Mouse (Mus musculus): ENCODE measurements around the gene Sp8. TPM values are rescaled to one million over a fixed set of nuclear protein-coding genes. Genes with fewer than 3 reads are reported as not detected.

Gene Sp8
- polyA plus RNA-seq, 1 experiment: 0.31 TPM

DNA sequence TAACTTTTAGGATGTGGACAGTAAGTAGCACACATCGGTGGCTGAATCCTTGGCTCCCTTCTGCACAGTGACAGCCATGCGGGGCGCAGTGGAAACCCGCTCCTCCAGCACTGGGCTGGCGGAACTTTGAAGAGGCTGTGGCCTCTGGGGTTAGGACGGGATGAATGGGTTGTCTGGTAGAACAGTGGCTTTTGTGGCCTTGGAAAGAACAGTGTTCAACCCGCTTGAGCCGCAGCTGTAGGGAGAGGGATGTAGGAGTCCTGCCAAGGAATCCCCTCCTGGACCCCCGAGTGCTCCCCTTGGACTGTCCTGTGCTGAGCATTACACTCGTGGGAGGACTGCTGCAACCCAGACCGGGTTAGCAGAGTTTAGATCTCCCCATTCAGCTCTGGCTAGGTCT is 3.9 kb downstream of the Sp8 start:
- H3K4me3 ChIP-seq (ENCODE audit: low read depth, low read length): peak overlapping the region; percentile 57
- no peaks in the 10 kb centered on the region for H3K9me3 ChIP-seq (replicated peaks; ENCODE audit: control insufficient read depth, insufficient read depth, low read length, poor library complexity, severe bottlenecking)
- TF ChIP-seq EP300 (IDR thresholded peaks at IDR 0.05; ENCODE audit: insufficient read depth, low read depth, low read length): no peak
- no peak for TF ChIP-seq POLR2A (IDR thresholded peaks at IDR 0.05; ENCODE audit: insufficient read depth, low read length)
- no peak for TF ChIP-seq CTCF (IDR thresholded peaks at IDR 0.05; ENCODE audit: low read depth, low read length)
- peaks cover 29% of the 10 kb centered on the region for H3K27me3 ChIP-seq (ENCODE audit: control insufficient read depth, insufficient read depth, low read length, poor library complexity, severe bottlenecking)
- no peak overlapping the region for H3K27ac ChIP-seq (ENCODE audit: insufficient read depth, low read length)
- no peaks in the 10 kb centered on the region for H3K4me1 ChIP-seq (ENCODE audit: control insufficient read depth, insufficient read depth, low read length)
- no peaks in the 10 kb centered on the region for H3K36me3 ChIP-seq (ENCODE audit: control insufficient read depth, insufficient read depth, low read length, poor library complexity, severe bottlenecking)
- H3K9ac ChIP-seq (ENCODE audit: low read depth, poor library complexity, severe bottlenecking): no peak overlapping the region

DNA sequence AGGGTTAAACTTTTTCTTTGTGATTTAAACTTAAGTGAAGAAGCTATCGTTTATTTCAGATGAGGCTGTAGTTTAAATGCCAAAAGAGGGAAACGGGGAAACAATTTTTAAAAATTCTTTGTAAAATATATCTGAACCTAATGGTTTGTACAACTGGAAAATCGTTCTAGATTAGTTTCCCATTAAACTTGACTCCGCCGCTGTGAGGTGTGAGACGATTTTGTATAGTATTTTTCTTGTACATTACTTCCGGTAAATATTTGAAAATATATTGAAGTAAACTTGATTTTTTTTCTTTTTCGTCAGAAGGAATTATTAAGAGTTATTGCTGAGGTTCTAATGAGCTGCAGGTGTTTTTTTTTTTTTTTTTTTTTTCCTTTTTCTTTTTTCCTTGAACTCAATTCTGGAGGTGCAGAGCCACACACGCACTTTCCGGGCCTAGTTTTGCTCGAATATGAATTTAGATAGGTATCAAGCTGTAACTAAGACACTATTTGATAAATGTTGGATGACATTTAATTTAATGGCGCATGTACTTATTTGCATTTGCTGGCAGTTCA is 4.8 kb downstream of the Sp8 start:
- no peak overlapping the region for H3K27ac ChIP-seq (ENCODE audit: insufficient read depth, low read length)
- no peaks in the 10 kb centered on the region for H3K4me1 ChIP-seq (ENCODE audit: control insufficient read depth, insufficient read depth, low read length)
- no peak for TF ChIP-seq POLR2A (IDR thresholded peaks at IDR 0.05; ENCODE audit: insufficient read depth, low read length)
- no peak for TF ChIP-seq CTCF (IDR thresholded peaks at IDR 0.05; ENCODE audit: low read depth, low read length)
- TF ChIP-seq EP300 (IDR thresholded peaks at IDR 0.05; ENCODE audit: insufficient read depth, low read depth, low read length): no peak
- H3K4me3 ChIP-seq (ENCODE audit: low read depth, low read length): no peak overlapping the region
- no peaks in the 10 kb centered on the region for H3K36me3 ChIP-seq (ENCODE audit: control insufficient read depth, insufficient read depth, low read length, poor library complexity, severe bottlenecking)
- H3K9ac ChIP-seq (ENCODE audit: low read depth, poor library complexity, severe bottlenecking): no peak overlapping the region
- H3K9me3 ChIP-seq (replicated peaks; ENCODE audit: control insufficient read depth, insufficient read depth, low read length, poor library complexity, severe bottlenecking): no peaks in the 10 kb centered on the region
- peaks cover 25% of the 10 kb centered on the region for H3K27me3 ChIP-seq (ENCODE audit: control insufficient read depth, insufficient read depth, low read length, poor library complexity, severe bottlenecking)

DNA sequence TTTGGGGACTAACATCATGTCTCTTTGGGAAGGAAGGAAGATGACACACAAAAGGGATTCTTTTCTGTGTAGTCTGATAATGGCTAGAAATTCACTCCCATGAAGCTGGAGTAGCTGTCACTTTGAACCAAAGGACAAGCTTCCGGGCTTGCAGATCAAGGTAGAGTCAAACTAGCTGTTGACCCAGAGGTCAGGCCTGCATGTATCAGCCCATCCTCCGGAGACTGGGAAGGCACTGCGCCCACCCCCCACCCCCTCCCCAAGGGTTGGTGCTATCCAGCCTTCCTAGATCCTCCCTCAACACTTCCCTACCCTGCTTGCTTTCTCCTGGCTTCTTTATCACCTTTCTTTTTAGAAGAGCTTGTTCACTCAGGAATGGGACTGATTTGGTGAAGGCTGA is 7.2 kb downstream of the Sp8 start:
- H3K9me3 ChIP-seq (replicated peaks; ENCODE audit: control insufficient read depth, insufficient read depth, low read length, poor library complexity, severe bottlenecking): no peaks in the 10 kb centered on the region
- TF ChIP-seq POLR2A (IDR thresholded peaks at IDR 0.05; ENCODE audit: insufficient read depth, low read length): no peak
- TF ChIP-seq CTCF (IDR thresholded peaks at IDR 0.05; ENCODE audit: low read depth, low read length): no peak
- no peak for TF ChIP-seq EP300 (IDR thresholded peaks at IDR 0.05; ENCODE audit: insufficient read depth, low read depth, low read length)
- no peaks in the 10 kb centered on the region for H3K36me3 ChIP-seq (ENCODE audit: control insufficient read depth, insufficient read depth, low read length, poor library complexity, severe bottlenecking)
- H3K4me1 ChIP-seq (ENCODE audit: control insufficient read depth, insufficient read depth, low read length): no peaks in the 10 kb centered on the region
- H3K27me3 ChIP-seq (ENCODE audit: control insufficient read depth, insufficient read depth, low read length, poor library complexity, severe bottlenecking): peaks cover 17% of the 10 kb centered on the region
- no peak overlapping the region for H3K27ac ChIP-seq (ENCODE audit: insufficient read depth, low read length)
- H3K4me3 ChIP-seq (ENCODE audit: low read depth, low read length): no peak overlapping the region
- no peak overlapping the region for H3K9ac ChIP-seq (ENCODE audit: low read depth, poor library complexity, severe bottlenecking)

DNA sequence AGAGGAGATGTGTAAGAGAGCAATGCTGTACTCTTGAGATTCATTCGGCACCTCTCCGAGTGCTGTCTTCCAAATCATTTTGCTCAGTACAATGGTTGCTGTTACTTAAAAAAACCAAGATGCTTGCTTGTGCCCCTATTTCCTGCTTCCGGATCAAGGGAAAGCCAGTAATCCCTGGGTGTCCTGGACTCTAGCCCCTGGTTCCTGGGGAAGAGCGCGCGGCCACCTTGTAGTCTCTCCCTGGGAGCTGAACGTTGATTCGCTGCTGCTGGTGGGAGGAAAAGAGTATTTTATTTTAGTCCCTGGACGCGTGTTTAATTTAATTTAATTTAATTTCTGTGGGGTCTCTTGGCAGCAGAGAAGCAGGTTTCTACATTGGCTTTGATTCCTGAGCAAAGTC is 8.3 kb downstream of the Sp8 start:
- Histone ChIP-seq H3K36me3 (ENCODE audit: control insufficient read depth, insufficient read depth, low read length, poor library complexity, severe bottlenecking) (no peaks in the 10 kb centered on the region), H3K27ac (ENCODE audit: insufficient read depth, low read length) (no peak overlapping the region), H3K4me3 (ENCODE audit: low read depth, low read length) (peak overlapping the region; percentile 87), H3K9ac (ENCODE audit: low read depth, poor library complexity, severe bottlenecking) (peak overlapping the region; percentile 54), H3K4me1 (ENCODE audit: control insufficient read depth, insufficient read depth, low read length) (no peaks in the 10 kb centered on the region), H3K9me3 (replicated peaks; ENCODE audit: control insufficient read depth, insufficient read depth, low read length, poor library complexity, severe bottlenecking) (no peaks in the 10 kb centered on the region), H3K27me3 (ENCODE audit: control insufficient read depth, insufficient read depth, low read length, poor library complexity, severe bottlenecking) (peaks cover 10% of the 10 kb centered on the region)
- TF ChIP-seq EP300 (IDR thresholded peaks at IDR 0.05; ENCODE audit: insufficient read depth, low read depth, low read length) (no peak), POLR2A (IDR thresholded peaks at IDR 0.05; ENCODE audit: insufficient read depth, low read length) (no peak), CTCF (IDR thresholded peaks at IDR 0.05; ENCODE audit: low read depth, low read length) (no peak)

DNA sequence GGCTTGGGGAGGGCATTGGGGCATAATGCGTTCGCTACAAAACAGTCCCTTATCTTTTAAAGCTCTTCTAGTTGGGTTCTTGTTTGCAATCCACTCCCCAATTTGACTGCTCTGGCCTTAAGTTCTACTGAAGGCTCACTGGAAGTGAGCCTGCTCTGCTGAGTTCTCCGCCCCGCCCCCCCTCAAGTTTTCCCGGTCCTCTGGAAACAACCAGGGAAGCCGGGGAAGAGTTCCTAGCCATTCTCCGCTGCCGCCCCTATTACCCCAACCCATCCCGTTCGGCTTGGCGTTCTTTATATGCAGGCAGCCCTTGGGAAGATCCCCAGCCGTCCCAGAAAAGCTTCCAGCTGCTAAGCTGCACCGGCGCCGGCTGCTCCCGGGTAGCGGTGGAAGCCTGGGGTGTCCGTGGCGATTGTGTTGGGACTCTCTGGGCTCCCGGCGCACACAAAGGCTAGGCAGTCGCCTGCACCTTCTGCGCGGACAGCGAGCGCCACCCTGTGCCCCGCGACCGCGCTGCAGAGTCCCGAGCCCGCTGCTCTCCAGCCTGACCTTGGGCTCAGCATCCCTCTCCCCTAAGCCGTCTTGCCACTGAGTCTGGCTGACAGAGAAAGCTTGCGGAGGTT is 8.8 kb downstream of the Sp8 start:
- no peak overlapping the region for H3K27ac ChIP-seq (ENCODE audit: insufficient read depth, low read length)

DNA sequence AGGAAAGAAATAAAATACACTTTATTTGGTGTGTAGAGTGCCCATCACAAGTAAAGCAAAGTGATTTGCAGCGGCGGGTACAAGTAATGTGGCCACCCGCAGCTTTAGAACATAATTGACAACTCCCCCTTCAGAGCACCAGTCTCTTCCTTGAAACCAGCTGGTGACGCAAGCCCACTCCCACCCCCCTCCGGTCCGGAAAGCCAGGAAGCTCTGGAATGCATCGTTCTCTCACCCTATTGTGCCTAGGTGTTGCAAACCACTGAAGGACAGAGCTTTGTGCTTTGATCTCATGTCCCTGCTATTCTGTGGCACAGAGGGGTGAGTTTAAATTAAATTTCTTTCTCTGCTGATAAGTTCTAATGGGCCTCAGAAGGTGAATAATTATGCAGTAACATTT is 10.0 kb downstream of the Sp8 start:
- H3K4me3 ChIP-seq (ENCODE audit: low read depth, low read length): no peak overlapping the region
- TF ChIP-seq CTCF (IDR thresholded peaks at IDR 0.05; ENCODE audit: low read depth, low read length) (no peak), POLR2A (IDR thresholded peaks at IDR 0.05; ENCODE audit: insufficient read depth, low read length) (no peak), EP300 (IDR thresholded peaks at IDR 0.05; ENCODE audit: insufficient read depth, low read depth, low read length) (no peak)

More for the DNA sequence above, 8.8 kb downstream of the Sp8 start:
- peak overlapping the region; percentile 87 for H3K4me3 ChIP-seq (ENCODE audit: low read depth, low read length)
- peak overlapping the region; percentile 54 for H3K9ac ChIP-seq (ENCODE audit: low read depth, poor library complexity, severe bottlenecking)
- TF ChIP-seq EP300 (IDR thresholded peaks at IDR 0.05; ENCODE audit: insufficient read depth, low read depth, low read length) (no peak), CTCF (IDR thresholded peaks at IDR 0.05; ENCODE audit: low read depth, low read length) (peak; percentile 82)
- H3K4me1 ChIP-seq (ENCODE audit: control insufficient read depth, insufficient read depth, low read length): no peaks in the 10 kb centered on the region
- H3K36me3 ChIP-seq (ENCODE audit: control insufficient read depth, insufficient read depth, low read length, poor library complexity, severe bottlenecking): no peaks in the 10 kb centered on the region
- no peaks in the 10 kb centered on the region for H3K9me3 ChIP-seq (replicated peaks; ENCODE audit: control insufficient read depth, insufficient read depth, low read length, poor library complexity, severe bottlenecking)
- H3K27me3 ChIP-seq (ENCODE audit: control insufficient read depth, insufficient read depth, low read length, poor library complexity, severe bottlenecking): peaks cover 9% of the 10 kb centered on the region

More for the DNA sequence above, 10.0 kb downstream of the Sp8 start:
- H3K36me3 ChIP-seq (ENCODE audit: control insufficient read depth, insufficient read depth, low read length, poor library complexity, severe bottlenecking): no peaks in the 10 kb centered on the region
- H3K27me3 ChIP-seq (ENCODE audit: control insufficient read depth, insufficient read depth, low read length, poor library complexity, severe bottlenecking): peaks cover 4% of the 10 kb centered on the region
- no peaks in the 10 kb centered on the region for H3K4me1 ChIP-seq (ENCODE audit: control insufficient read depth, insufficient read depth, low read length)
- H3K27ac ChIP-seq (ENCODE audit: insufficient read depth, low read length): no peak overlapping the region
- no peak overlapping the region for H3K9ac ChIP-seq (ENCODE audit: low read depth, poor library complexity, severe bottlenecking)
- H3K9me3 ChIP-seq (replicated peaks; ENCODE audit: control insufficient read depth, insufficient read depth, low read length, poor library complexity, severe bottlenecking): no peaks in the 10 kb centered on the region
